Mouse (Mus musculus) kidney, embryonic 15.5 days (tissue): ENCODE measurements around the gene Tmem87a. TPM values are rescaled to one million over a fixed set of nuclear protein-coding genes. Genes with fewer than 3 reads are reported as not detected.
A peak's percentile ranks its signal among the peaks of the same experiment; 100 is the strongest.

ENCODE experiments used
- ATAC-seq: fragments of 200-750 bp; cut with Nextera tagmentation; replicated peaks from 2 replicates; pipeline ENCODE4 v1.8.0; 2017; ENCODE audit warnings: moderate TSS enrichment; ENCODE audit not compliant: low FRiP score
- H3K27ac ChIP-seq: fragments of 300-500 bp; sonication (generic); 2 replicates; pipeline ENCODE4 v1.5.1; 2015; ENCODE audit warnings: mild to moderate bottlenecking, inconsistent platforms
- H3K27me3 ChIP-seq: fragments of 300-500 bp; sonication (generic); 2 replicates; pipeline ENCODE4 v1.6.1; 2015; ENCODE audit warnings: inconsistent platforms
- H3K36me3 ChIP-seq: fragments of 300-500 bp; sonication (generic); 2 replicates; pipeline ENCODE4 v1.6.1; 2015; ENCODE audit warnings: inconsistent platforms
- H3K4me1 ChIP-seq: fragments of 300-500 bp; sonication (generic); 2 replicates; pipeline ENCODE4 v1.6.1; 2015; ENCODE audit warnings: inconsistent platforms
- H3K4me2 ChIP-seq: fragments of 300-500 bp; sonication (generic); 2 replicates; pipeline ENCODE4 v1.6.1; 2015; ENCODE audit warnings: moderate library complexity, mild to moderate bottlenecking, inconsistent platforms
- H3K4me3 ChIP-seq: fragments of 300-500 bp; sonication (generic); replicated peaks from 2 replicates; pipeline ENCODE4 v1.5.1; 2015; ENCODE audit warnings: mild to moderate bottlenecking, inconsistent platforms
- H3K9ac ChIP-seq: fragments of 300-500 bp; sonication (generic); 2 replicates; pipeline ENCODE4 v1.6.1; 2015; ENCODE audit warnings: mild to moderate bottlenecking, inconsistent platforms
- H3K9me3 ChIP-seq: fragments of 300-500 bp; sonication (generic); replicated peaks from 2 replicates; pipeline ENCODE4 v1.6.1; 2016; ENCODE audit warnings: inconsistent platforms
- WGBS: fragments of 180-500 bp; shearing (Covaris S2); methylation state at CpG from one replicate; pipeline ENCODE4 v1.1.7; 2015; ENCODE audit warnings: mixed read lengths; 5-methylcytosine and 5-hydroxymethylcytosine counted together
- polyA plus RNA-seq: library from polyadenylated mRNA; unstranded; fragments of >200 nt; fragmentation: Nextera tagmentation; extraction: Ambion mirVana; gene quantifications from 2 replicates; pipeline ENCODE4 v1.2.1, GENCODE M21; 2015

Tmem87a gene
- 9.4 and 10.8 TPM in 2 replicates for polyA plus RNA-seq

- 0 out of 2 replicates have a peak, but pooled peaks cover 3% of the 10 kb centered on the region for H3K9me3 ChIP-seq
- H3K27me3 ChIP-seq: no peaks in the 10 kb centered on the region
- WGBS: under 1% methylated on average over 34 of the region's 34 CpGs
- ATAC-seq: peak; percentile 99
- H3K27ac ChIP-seq: peak within 1 kb of the TSS; percentile 100
- H3K36me3 ChIP-seq: peaks cover 7% of the 10 kb centered on the region
- H3K4me1 ChIP-seq: peaks cover 17% of the 10 kb centered on the region
- peak within 1 kb of the TSS; percentile 80 for H3K4me2 ChIP-seq
- H3K4me3 ChIP-seq: peak within 1 kb of the TSS; percentile 89
- H3K9ac ChIP-seq: peak within 1 kb of the TSS; percentile 73
These were observed at the start of gene Tmem87a for GRCm38 (mm10) chr2:120403986-120404822. Gene Tmem87a, minus strand, starts transcription at chr2:120404113.

- no peak overlapping the region for H3K27ac ChIP-seq
- no peak overlapping the region for H3K4me3 ChIP-seq
- WGBS: 59% methylated on average over 4 of the region's 4 CpGs
- H3K9ac ChIP-seq: no peak overlapping the region
- no peaks in the 10 kb centered on the region for H3K36me3 ChIP-seq
- no peak for ATAC-seq
- no peak overlapping the region for H3K4me2 ChIP-seq
- H3K27me3 ChIP-seq: no peaks in the 10 kb centered on the region
- H3K4me1 ChIP-seq: no peaks in the 10 kb centered on the region
- H3K9me3 ChIP-seq: no peaks in the 10 kb centered on the region
These were observed 48.7 kb upstream of the Tmem87a start for GRCm38 (mm10) chr2:120452600-120452999.

- ATAC-seq: no peak
- 73% methylated on average over 6 of the region's 6 CpGs for WGBS
- no peak overlapping the region for H3K9ac ChIP-seq
- no peaks in the 10 kb centered on the region for H3K4me1 ChIP-seq
- no peaks in the 10 kb centered on the region for H3K36me3 ChIP-seq
- H3K9me3 ChIP-seq: no peaks in the 10 kb centered on the region
- H3K27ac ChIP-seq: no peak overlapping the region
- H3K4me2 ChIP-seq: no peak overlapping the region
- H3K27me3 ChIP-seq: no peaks in the 10 kb centered on the region
- H3K4me3 ChIP-seq: no peak overlapping the region
These were observed 46.8 kb upstream of the Tmem87a start for GRCm38 (mm10) chr2:120450724-120451123.

GRCm38 (mm10) chr2:120447306-120447705, 43.4 kb upstream of the Tmem87a start:
- H3K9ac ChIP-seq: no peak overlapping the region
- 98% methylated on average over 1 of the region's 1 CpGs for WGBS
- H3K4me2 ChIP-seq: no peak overlapping the region
- H3K27ac ChIP-seq: no peak overlapping the region
- H3K4me3 ChIP-seq: no peak overlapping the region
- no peaks in the 10 kb centered on the region for H3K4me1 ChIP-seq
- ATAC-seq: no peak
- H3K9me3 ChIP-seq: no peaks in the 10 kb centered on the region
- H3K36me3 ChIP-seq: no peaks in the 10 kb centered on the region
- H3K27me3 ChIP-seq: no peaks in the 10 kb centered on the region

- Histone ChIP-seq H3K9me3 (no peaks in the 10 kb centered on the region), H3K4me3 (no peak overlapping the region), H3K27me3 (no peaks in the 10 kb centered on the region), H3K4me1 (no peaks in the 10 kb centered on the region), H3K9ac (no peak overlapping the region), H3K4me2 (no peak overlapping the region), H3K36me3 (no peaks in the 10 kb centered on the region), H3K27ac (no peak overlapping the region)
- 79% methylated on average over 10 of the region's 10 CpGs for WGBS
- no peak for ATAC-seq
These were observed 42.5 kb upstream of the Tmem87a start for GRCm38 (mm10) chr2:120446373-120446772.

GRCm38 (mm10) chr2:120444486-120444885, 40.6 kb upstream of the Tmem87a start:
- ATAC-seq: no peak
- Histone ChIP-seq H3K9me3 (no peaks in the 10 kb centered on the region), H3K36me3 (no peaks in the 10 kb centered on the region), H3K27me3 (no peaks in the 10 kb centered on the region), H3K4me1 (no peaks in the 10 kb centered on the region), H3K4me2 (no peak overlapping the region), H3K9ac (no peak overlapping the region), H3K4me3 (no peak overlapping the region), H3K27ac (no peak overlapping the region)
- 92% methylated on average over 1 of the region's 1 CpGs for WGBS

GRCm38 (mm10) chr2:120424386-120424785, 20.5 kb upstream of the Tmem87a start:
- WGBS: 85% methylated on average over 5 of the region's 5 CpGs
- no peak overlapping the region for H3K4me2 ChIP-seq
- H3K4me1 ChIP-seq: no peaks in the 10 kb centered on the region
- ATAC-seq: no peak
- H3K36me3 ChIP-seq: no peaks in the 10 kb centered on the region
- no peak overlapping the region for H3K27ac ChIP-seq
- H3K4me3 ChIP-seq: no peak overlapping the region
- no peaks in the 10 kb centered on the region for H3K9me3 ChIP-seq
- H3K9ac ChIP-seq: no peak overlapping the region
- H3K27me3 ChIP-seq: no peaks in the 10 kb centered on the region

- H3K4me1 ChIP-seq: no peaks in the 10 kb centered on the region
- no peaks in the 10 kb centered on the region for H3K36me3 ChIP-seq
- no peaks in the 10 kb centered on the region for H3K9me3 ChIP-seq
- no peak overlapping the region for H3K9ac ChIP-seq
- no peaks in the 10 kb centered on the region for H3K27me3 ChIP-seq
- no peak overlapping the region for H3K4me3 ChIP-seq
- H3K27ac ChIP-seq: no peak overlapping the region
- no peak for ATAC-seq
- WGBS: 61% methylated on average over 1 of the region's 1 CpGs
- H3K4me2 ChIP-seq: no peak overlapping the region
These were observed 11.0 kb upstream of the Tmem87a start for GRCm38 (mm10) chr2:120414738-120415414.

- ATAC-seq: no peak
- H3K36me3 ChIP-seq: no peaks in the 10 kb centered on the region
- no peak overlapping the region for H3K27ac ChIP-seq
- H3K4me1 ChIP-seq: no peaks in the 10 kb centered on the region
- no peak overlapping the region for H3K4me3 ChIP-seq
- H3K9ac ChIP-seq: no peak overlapping the region
- H3K9me3 ChIP-seq: 0 out of 2 replicates have a peak, but pooled peaks cover 2% of the 10 kb centered on the region
- H3K27me3 ChIP-seq: no peaks in the 10 kb centered on the region
- no peak overlapping the region for H3K4me2 ChIP-seq
These were observed 10.2 kb upstream of the Tmem87a start for GRCm38 (mm10) chr2:120414113-120414512.

- no peaks in the 10 kb centered on the region; the same call in 1 of the 2 replicates for H3K36me3 ChIP-seq
- 94% methylated on average over 3 of the region's 3 CpGs for WGBS
These were observed 7.2 kb upstream of the Tmem87a start for GRCm38 (mm10) chr2:120411096-120411628.

GRCm38 (mm10) chr2:120404823-120405765, 1.2 kb upstream of the Tmem87a start:
- Histone ChIP-seq H3K9ac (peak overlapping the region; percentile 73), H3K27ac (peak overlapping the region; percentile 100), H3K4me3 (peak overlapping the region; percentile 89), H3K4me1 (peaks cover 17% of the 10 kb centered on the region), H3K27me3 (no peaks in the 10 kb centered on the region), H3K4me2 (peak overlapping the region; percentile 80), H3K36me3 (peaks cover 7% of the 10 kb centered on the region), H3K9me3 (0 out of 2 replicates have a peak, but pooled peaks cover 4% of the 10 kb centered on the region)
- no peak; the same call in 1 of the 2 replicates for ATAC-seq
- 13% methylated on average over 14 of the region's 14 CpGs for WGBS

More at GRCm38 (mm10) chr2:120411096-120411628, 7.2 kb upstream of the Tmem87a start:
- no peak overlapping the region for H3K4me2 ChIP-seq
- 0 out of 2 replicates have a peak, but pooled peaks cover 4% of the 10 kb centered on the region for H3K9me3 ChIP-seq
- H3K4me3 ChIP-seq: no peak overlapping the region
- H3K9ac ChIP-seq: no peak overlapping the region
- no peak for ATAC-seq
- no peak overlapping the region for H3K27ac ChIP-seq
- no peaks in the 10 kb centered on the region for H3K27me3 ChIP-seq
- H3K4me1 ChIP-seq: no peaks in the 10 kb centered on the region
